Comparison of ENCODE assay signal across 9 mouse cellular contexts in the genomic region with DNA sequence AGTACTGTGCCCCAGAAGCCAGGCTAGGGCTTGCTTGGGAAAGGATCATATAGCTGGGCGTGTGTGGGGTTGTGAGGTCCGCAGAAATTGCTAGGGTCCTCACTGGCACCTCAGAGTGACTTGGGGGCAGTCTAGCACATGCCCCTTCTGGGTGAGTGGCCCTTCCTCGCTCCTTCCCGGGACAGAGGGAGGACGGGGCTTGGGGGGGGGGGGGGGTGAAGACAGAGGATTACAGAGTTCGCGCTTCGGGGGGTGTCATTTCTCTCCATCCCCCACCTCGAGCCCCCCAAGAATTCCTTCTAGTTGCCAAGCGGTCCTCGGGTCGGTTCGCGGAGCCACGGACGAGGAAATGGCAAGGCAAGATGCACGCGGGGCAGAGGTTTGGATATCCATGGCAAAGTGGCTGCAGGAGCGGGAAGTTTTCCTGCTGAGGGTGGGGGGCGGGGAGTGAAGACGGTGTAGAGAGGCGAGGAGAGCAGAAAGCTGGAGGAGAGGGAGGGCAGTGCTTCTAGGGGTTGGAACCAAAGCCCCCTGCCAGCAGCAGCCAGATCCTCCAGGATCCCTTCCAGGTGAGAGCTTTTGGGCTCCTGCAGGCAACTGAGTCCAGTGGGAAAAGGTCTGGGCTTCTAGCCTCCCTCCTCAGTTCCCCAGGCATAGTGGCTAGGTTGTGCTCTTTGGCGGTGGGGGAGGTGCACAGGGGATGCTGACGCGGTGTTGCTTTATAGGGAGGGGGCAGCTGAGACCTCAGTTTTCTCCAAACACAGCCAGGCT. TPM values are rescaled to one million over a fixed set of nuclear protein-coding genes. Genes with fewer than 3 reads are reported as not detected.
A peak's percentile ranks its signal among the peaks of the same experiment; 100 is the strongest.
DNase-seq lines count a peak whose midpoint lies in the region; ATAC-seq and TF ChIP-seq lines count a peak whose summit lies in the region.
"Had no signal": no experiment of that assay in that cellular context is flagged by ENCODE, and none has a peak within 500 bp of the region (broad histone marks: within the 10 kb centered on the region; RNA-seq: fewer than 3 reads in every experiment).

No protein-coding gene starts in this region.

- ATAC-seq in kidney, postnatal 0 days (replicated peaks; ENCODE audit: low FRiP score, low read depth), result no peak; the same call in 1 of the 2 replicates
- ATAC-seq in embryonic facial prominence, embryonic 14.5 days (ENCODE audit: low read depth), result no peak
- no peak for ATAC-seq in intestine, embryonic 15.5 days
- peak; percentile 69 for ATAC-seq in neural tube, embryonic 12.5 days (ENCODE audit: low FRiP score, low read depth)
- ATAC-seq: Patski had no signal

- TF ChIP-seq CTCF in kidney, postnatal 0 days (IDR thresholded peaks at IDR 0.05; ENCODE audit: low read depth), result no peak

- peak overlapping the region; percentile 61 for H3K4me2 ChIP-seq in kidney, postnatal 0 days (ENCODE audit: low read length)
- H3K4me2 ChIP-seq in embryonic facial prominence, embryonic 14.5 days (ENCODE audit: low read depth, low read length), result peak overlapping the region; percentile 68
- peak overlapping the region; percentile 72 for H3K4me2 ChIP-seq in intestine, embryonic 15.5 days (replicated peaks)
- H3K4me2 ChIP-seq in neural tube, embryonic 12.5 days (replicated peaks), result peak overlapping the region; percentile 71

- H3K27me3 ChIP-seq in kidney, postnatal 0 days (ENCODE audit: insufficient read depth, low read length), result no peaks in the 10 kb centered on the region
- peaks cover 39% of the 10 kb centered on the region for H3K27me3 ChIP-seq in embryonic facial prominence, embryonic 14.5 days (replicated peaks; ENCODE audit: control insufficient read depth, insufficient read depth, low read length)
- H3K27me3 ChIP-seq in intestine, embryonic 15.5 days (replicated peaks), result peaks cover 35% of the 10 kb centered on the region
- H3K27me3 ChIP-seq in neural tube, embryonic 12.5 days (replicated peaks), result peaks cover 13% of the 10 kb centered on the region

- H3K4me1 ChIP-seq in kidney, postnatal 0 days (replicated peaks; ENCODE audit: insufficient read depth, low read length), result no peaks in the 10 kb centered on the region
- no peaks in the 10 kb centered on the region for H3K4me1 ChIP-seq in embryonic facial prominence, embryonic 14.5 days (ENCODE audit: control insufficient read depth, insufficient read depth, low read length)
- no peaks in the 10 kb centered on the region for H3K4me1 ChIP-seq in intestine, embryonic 15.5 days (replicated peaks)
- no peaks in the 10 kb centered on the region for H3K4me1 ChIP-seq in neural tube, embryonic 12.5 days

- peak overlapping the region; percentile 26 for H3K4me3 ChIP-seq in kidney, postnatal 0 days (replicated peaks; ENCODE audit: low read depth, low read length)
- H3K4me3 ChIP-seq in embryonic facial prominence, embryonic 14.5 days (ENCODE audit: low read depth, low read length), result peak overlapping the region; percentile 37
- H3K4me3 ChIP-seq in intestine, embryonic 15.5 days (replicated peaks), result peak overlapping the region; percentile 34
- H3K4me3 ChIP-seq in neural tube, embryonic 12.5 days, result peak overlapping the region; percentile 32

- H3K9me3 ChIP-seq in kidney, postnatal 0 days (replicated peaks; ENCODE audit: low read length), result no peaks in the 10 kb centered on the region
- H3K9me3 ChIP-seq in embryonic facial prominence, embryonic 14.5 days (ENCODE audit: control insufficient read depth, low read length), result no peaks in the 10 kb centered on the region
- H3K9me3 ChIP-seq in intestine, embryonic 15.5 days, result no peaks in the 10 kb centered on the region
- no peaks in the 10 kb centered on the region for H3K9me3 ChIP-seq in neural tube, embryonic 12.5 days

- no peaks in the 10 kb centered on the region for H3K36me3 ChIP-seq in kidney, postnatal 0 days (ENCODE audit: insufficient read depth, low read length)
- H3K36me3 ChIP-seq in embryonic facial prominence, embryonic 14.5 days (ENCODE audit: control insufficient read depth, insufficient read depth, low read length), result no peaks in the 10 kb centered on the region
- no peaks in the 10 kb centered on the region for H3K36me3 ChIP-seq in intestine, embryonic 15.5 days
- H3K36me3 ChIP-seq in neural tube, embryonic 12.5 days, result no peaks in the 10 kb centered on the region

- 28% methylated on average over 22 of the region's 25 CpGs for WGBS in kidney, postnatal 0 days
- 21% methylated on average over 19 of the region's 25 CpGs for WGBS in embryonic facial prominence, embryonic 14.5 days
- WGBS in intestine, embryonic 15.5 days, result 25% methylated on average over 25 of the region's 25 CpGs
- WGBS in neural tube, embryonic 12.5 days, result 22% methylated on average over 23 of the region's 25 CpGs

- intact Hi-C loops in left cerebral cortex, postnatal 36 days (cut with DNase I), result no loop called here

- no peak overlapping the region for H3K9ac ChIP-seq in kidney, postnatal 0 days (ENCODE audit: low read depth, low read length)
- peak overlapping the region; percentile 54 for H3K9ac ChIP-seq in embryonic facial prominence, embryonic 14.5 days (ENCODE audit: low read depth, low read length)
- H3K9ac ChIP-seq in intestine, embryonic 15.5 days, result peak overlapping the region; percentile 30; the same call in 1 of the 2 replicates
- peak overlapping the region; percentile 38; the same call in 1 of the 2 replicates for H3K9ac ChIP-seq in neural tube, embryonic 12.5 days

- no peak overlapping the region for H3K27ac ChIP-seq in kidney, postnatal 0 days
- H3K27ac ChIP-seq in embryonic facial prominence, embryonic 14.5 days (replicated peaks; ENCODE audit: low read depth, low read length), result no peak overlapping the region
- H3K27ac ChIP-seq in intestine, embryonic 15.5 days, result no peak overlapping the region
- no peak overlapping the region for H3K27ac ChIP-seq in neural tube, embryonic 12.5 days

- DNase-seq in kidney, postnatal 0 days (ENCODE audit: low spot score), result no peak
- no peak for DNase-seq in kidney, adult 11 months
- no peak for DNase-seq in embryonic facial prominence, embryonic 14.5 days (ENCODE audit: low spot score)
- no peak for DNase-seq in testis, postnatal 14 days (ENCODE audit: low spot score)
- no peak for DNase-seq in thymus, postnatal 10 days (ENCODE audit: low spot score in 2 of 2)
- DNase-seq in left cerebral cortex, postnatal 36 days (ENCODE audit: low spot score in 2 of 2), result no peak

RNA-seq across cellular contexts. Expression of a gene that starts 0.5 kb away (rescaled TPM):
- 0.03 and 0.31 TPM in 2 replicates for polyA plus RNA-seq in kidney, postnatal 0 days (2015; fragmentation: Nextera tagmentation; extraction: Ambion mirVana)
- 0.10 and 0.22 TPM in 2 replicates for polyA plus RNA-seq in embryonic facial prominence, embryonic 14.5 days (2014; fragmentation: Nextera tagmentation; extraction: Ambion mirVana)
- 0.05 TPM in 1 of 2 replicates, not detected in the other for polyA plus RNA-seq in intestine, embryonic 15.5 days (2015; fragmentation: Nextera tagmentation; extraction: Ambion mirVana)
- 2.7 and 3.9 TPM in 2 replicates for polyA plus RNA-seq in neural tube, embryonic 12.5 days (2016; fragmentation: Nextera tagmentation; extraction: Ambion mirVana)
- 10 to 100 TPM; 28.2 to 28.3 TPM for total RNA-seq in left cerebral cortex, postnatal 36 days (2021)
